Mouse (Mus musculus) testis, postnatal 14 days (tissue): ENCODE data around the gene Bcan.
A peak's percentile ranks its signal among the peaks of the same experiment; 100 is the strongest.

ENCODE experiments used
- DNase-seq: peaks from one replicate; pipeline ENCODE4 v3.0.0; 2021; ENCODE audit warnings: low spot score

The Bcan gene

DNA sequence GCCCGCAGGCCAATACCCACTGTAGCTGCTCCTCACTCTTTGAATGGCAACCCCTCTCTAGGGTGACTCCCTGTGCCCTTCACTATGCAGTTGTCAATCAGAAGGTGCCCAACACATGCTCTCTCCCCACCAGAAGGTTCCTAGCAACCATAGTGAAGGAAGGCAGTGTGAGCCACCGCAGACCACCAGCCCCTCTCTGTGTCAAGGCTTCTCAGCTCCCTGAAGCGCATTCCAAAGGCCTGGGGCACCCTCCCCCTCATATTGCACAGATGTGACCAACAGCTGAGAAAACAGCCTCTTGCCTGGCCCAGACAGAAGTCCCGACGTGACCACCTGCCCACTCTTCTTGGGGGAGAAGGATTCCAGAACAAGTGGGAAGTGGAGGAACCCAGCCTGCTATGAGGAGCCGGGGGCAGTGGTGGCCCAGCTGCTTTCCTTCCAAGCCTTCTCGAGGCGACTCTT, 27.8 kb downstream of the Bcan start:
- no peak for DNase-seq

DNA sequence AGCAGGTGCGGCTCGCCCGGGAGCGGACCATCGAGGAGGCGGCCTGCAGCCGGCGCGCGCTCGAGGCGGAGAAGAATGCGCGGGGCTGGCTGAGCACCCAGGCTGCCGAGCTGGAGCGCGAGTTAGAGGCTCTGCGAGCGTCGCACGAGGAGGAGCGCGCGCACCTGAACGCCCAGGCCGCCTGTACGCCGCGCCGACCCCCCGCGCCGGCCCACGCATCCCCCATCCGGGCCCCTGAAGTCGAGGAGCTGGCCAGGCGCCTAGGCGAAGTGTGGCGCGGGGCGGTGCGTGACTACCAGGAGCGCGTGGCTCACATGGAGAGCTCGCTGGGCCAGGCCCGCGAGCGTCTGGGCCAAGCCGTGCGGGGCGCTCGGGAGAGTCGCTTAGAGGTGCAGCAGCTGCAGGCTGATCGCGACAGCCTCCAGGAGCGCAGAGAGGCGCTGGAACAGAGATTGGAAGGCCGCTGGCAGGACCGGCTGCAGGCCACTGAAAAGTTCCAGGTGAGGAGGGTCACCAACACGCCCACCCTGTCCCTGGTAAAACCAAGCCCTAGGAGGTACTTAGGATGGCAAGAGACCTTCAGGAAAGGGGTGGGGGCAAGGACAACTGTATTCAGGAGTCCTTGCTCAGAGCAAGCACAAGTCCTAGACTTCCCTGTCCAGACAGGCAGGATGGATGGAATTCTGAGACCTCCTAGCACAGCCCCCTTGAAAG, 28.4 kb downstream of the Bcan start:
- DNase-seq: peak; percentile 53

GRCm38 (mm10) chr3:87970939-87971488, 29.0 kb downstream of the Bcan start, which contains the start of gene Nes:
Gene Nes, plus strand, starts transcription at chr3:87971078.
- DNase-seq: peak; percentile 64

DNA sequence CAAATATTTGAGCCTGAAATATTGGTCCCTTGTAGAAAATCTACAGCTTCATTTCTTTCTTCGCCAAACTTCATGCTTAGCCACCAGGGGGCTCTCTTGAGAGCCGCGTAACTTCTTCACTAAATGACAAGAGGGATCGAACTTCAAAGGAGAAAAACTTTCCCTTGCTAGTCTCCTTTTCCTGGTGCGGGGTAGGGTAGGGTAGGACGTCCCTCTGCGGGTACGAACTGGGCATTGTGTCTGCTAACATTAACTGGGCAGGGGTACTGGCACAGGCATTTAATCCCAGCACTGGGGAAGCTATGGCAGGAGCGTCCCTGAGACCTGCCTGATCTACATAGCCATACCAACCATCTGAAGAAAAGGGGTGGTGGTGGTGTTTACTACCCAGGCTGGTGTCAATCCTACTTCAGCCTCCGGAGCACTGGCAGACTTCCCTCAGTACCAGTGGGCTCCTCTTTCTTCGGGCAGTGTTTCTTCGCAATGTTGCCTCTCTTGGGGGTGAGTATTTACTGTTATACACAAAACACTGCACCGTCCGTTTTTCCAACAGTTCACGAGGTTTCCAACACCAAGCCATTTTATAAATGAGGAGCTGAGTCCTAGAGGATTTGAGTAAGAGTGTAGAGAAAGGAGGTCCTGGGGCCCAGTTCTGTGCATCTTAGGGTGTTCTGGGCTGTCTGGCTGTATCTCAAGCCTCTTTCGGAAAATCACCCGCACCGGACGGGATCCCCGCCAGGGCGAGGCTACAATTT, 29.7 kb downstream of the Bcan start:
- no peak for DNase-seq

DNA sequence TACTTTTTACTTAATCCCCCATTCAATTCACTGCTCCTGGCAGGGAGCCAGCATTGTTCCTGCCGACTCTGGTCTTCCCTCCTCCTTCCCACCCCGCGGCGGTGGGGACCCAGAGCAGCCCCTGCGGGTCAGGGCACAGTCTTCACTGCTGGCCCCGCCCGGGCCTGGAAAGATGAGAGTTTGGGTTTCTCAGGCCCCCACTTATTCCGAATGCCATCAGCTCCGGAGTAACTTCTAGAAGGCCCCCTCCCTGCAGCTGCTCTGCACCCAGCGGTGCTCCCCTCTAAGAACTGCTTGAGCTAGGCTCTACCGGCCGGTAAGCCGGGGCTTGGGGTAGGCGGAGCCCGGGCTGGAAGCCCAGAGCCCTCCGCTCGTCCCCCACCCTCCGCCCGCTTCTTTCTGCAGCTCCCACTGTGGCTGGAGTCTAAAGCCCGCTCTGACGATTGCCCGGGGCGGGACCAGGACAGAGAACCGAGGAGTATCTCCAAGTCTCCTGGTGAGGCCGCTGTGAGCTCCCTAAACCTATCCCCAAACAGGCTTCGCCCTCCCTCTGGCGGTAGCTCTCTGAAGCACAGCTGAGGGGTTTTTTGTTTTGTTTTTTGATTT, 39.3 kb downstream of the Bcan start:
- peak; percentile 85 for DNase-seq

DNA sequence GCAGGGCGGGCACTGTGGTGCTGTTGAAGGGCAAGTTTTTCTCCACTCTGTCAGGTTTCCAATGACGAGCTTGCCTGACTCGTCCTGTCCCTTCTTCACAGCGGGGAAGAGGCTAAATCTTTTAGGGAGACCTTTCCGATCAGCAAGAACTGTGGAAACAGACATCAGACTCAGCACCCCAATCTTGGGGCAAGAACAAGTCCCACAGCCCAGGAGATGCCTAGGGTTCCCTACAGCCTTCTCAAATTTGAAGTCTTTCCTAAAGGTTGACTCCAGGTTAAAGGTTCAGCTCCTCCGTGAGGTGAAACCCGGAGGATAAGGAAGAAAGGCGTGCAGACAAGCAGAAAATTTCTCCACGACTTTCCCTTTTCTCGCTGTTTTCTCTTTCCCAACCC, 39.8 kb downstream of the Bcan start:
- no peak for DNase-seq

- DNase-seq: no peak
Measured at GRCm38 (mm10) chr3:87959371-87959770, 40.7 kb downstream of the Bcan start.

GRCm38 (mm10) chr3:87958967-87959366, 41.1 kb downstream of the Bcan start:
- DNase-seq: no peak

GRCm38 (mm10) chr3:87958476-87958875, 41.6 kb downstream of the Bcan start:
- DNase-seq: no peak

DNA sequence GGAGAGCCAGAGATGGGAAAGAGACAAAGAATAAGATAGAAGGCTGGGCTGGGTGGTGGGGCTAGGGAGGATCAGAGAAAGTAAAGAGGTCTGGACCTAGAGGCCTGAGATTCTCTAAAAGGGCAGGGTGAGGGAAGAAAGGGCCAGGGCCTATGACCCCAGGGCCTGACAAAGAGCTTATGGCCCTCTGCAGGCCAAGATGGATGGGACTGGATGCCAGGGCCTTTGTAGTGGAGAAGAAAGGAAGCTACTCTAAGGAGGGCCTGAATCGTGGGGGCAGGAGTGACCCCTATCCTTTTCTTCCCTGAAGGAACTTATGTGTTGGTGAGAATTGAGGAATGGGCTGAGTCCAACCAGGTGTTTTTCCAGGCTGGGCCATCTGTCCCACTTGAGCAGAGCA, 42.0 kb downstream of the Bcan start:
- DNase-seq: no peak

DNA sequence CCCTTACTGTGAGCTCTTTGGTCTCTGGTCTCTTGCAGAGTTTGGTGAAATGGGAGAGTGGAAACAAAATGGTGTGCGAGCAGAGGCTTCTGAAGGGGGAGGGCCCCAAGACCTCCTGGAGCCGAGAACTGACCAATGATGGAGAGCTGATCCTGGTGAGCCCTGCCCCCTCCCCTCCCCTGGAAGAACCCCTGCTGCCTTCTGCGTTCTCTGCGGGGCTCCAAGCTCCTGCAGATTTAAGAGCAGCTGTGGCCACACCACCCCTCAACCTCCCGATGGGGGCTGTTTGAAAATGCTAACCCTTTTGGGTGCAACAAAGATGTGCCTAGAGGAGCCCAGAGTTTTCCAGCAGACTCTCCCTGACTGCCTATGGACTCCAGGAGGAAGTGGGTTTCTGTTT, 47.6 kb downstream of the Bcan start:
- no peak for DNase-seq

DNA sequence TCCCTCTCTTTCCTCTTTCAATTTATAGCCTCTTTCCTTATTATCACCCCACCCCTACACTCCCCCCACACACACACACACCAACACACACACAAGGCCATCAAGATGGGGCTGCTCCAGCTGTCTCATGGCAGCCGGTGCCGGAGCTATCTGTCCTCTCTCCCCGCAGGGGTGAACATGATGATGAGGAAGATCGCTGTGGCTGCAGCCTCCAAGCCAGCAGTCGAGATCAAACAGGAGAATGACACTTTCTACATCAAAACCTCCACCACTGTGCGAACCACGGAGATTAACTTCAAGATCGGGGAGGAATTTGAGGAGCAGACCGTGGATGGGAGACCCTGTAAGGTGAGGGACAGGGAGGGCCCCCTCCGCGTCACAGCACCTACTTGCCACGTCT, 48.1 kb downstream of the Bcan start:
- DNase-seq: no peak

- no peak for DNase-seq
Measured at GRCm38 (mm10) chr3:87949955-87950515, 50.0 kb downstream of the Bcan start.

DNA sequence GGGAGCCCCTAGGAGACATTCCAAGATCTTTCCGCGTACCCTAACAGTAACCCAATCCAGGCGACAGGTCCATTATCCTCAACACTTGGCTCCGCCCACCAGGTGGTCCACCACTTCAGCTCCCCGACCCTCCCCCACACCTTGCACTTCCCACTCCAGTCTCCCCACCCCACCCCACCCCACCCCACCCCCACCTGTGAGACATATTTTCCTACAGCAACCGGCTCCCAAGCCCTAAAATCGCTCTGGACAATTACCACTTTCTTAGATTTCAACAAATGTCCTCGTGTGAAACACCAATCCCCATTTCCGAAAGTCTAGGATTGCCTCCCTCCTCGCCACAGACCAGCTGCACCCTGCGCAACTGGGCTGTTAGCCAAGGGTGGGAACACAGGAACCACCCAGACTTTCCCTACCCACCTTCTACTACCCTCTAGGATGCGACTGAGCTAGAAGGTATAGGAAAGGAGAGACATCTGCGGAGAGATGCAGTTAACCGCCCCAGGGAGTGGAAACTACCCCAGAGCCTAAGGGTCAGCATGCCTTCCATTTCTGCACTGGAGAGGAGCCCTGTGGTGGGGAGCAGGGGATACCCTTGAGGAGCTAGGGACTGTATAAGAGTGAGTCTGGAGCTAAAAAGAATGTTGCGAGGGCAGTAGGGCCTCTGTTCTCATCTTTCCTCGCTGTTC, 50.6 kb downstream of the Bcan start:
- DNase-seq: no peak

DNA sequence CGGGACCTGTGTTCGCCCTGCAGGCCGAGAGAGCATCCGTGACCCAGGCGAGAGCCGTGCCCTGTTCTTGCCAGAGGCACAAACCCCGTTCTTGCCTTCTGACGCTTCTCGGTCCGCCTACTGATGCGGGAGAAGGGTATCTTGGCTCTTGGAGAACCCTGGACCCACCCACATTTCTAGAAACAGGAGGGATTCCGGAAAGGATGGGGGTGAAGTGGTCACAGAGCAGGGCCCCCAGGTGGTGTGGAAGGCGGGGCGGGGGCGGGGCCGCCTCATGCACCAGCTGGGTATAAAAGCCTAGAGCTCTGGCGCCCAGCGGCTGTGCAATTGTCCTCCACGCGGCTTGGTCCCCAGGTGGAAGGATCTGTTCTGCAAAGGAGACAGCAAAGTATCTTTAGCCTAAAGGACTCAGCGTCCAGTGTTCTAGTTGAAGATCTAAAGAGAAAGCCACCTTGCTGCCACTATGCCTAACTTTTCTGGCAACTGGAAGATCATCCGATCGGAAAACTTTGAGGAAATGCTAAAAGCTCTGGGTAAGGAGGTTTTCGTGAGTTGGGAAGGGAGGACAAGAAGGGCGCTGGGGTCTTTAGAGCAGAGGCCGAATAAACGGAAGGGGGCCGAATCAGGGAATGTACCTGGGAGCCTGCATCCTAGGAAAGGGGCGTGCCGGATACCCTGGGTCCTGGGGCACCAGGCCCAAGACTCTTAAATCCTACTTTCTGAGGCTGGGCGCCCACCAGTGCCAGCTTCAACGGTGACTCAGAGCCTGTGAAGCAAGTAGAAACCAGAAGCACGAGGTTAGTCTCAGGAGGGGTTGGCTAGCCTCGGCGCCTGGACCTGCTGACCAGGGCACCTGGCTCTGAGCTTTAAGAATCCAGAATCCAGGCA, 51.4 kb downstream of the Bcan start, which contains the start of gene Crabp2:
Gene Crabp2 (plus strand): TSS at position 289 of the 888 bp plus-strand sequence.
- no peak for DNase-seq

DNA sequence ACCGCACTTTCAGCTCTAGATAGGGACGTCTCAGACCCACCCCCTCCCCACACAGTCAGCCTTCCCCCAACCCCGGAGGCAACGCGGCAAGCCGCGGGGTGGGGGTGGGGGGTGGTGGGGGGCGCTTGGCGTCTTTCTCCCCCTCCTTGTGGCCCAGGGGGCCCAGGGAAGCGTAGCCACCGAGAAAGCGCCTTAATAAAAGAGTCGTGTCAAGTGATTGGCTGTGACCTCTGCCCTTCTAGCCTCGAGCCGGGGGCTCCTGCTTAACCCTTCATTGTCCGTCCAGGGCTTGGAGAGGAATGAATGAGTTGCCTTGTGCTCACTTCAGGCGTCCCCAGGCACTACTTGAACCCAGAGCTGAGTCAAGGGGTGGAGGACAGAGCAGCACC, 52.2 kb downstream of the Bcan start:
- DNase-seq: no peak

GRCm38 (mm10) chr3:87947056-87947810, 52.8 kb downstream of the Bcan start:
- DNase-seq: no peak

GRCm38 (mm10) chr3:87946541-87946860, 53.5 kb downstream of the Bcan start:
- no peak for DNase-seq

DNA sequence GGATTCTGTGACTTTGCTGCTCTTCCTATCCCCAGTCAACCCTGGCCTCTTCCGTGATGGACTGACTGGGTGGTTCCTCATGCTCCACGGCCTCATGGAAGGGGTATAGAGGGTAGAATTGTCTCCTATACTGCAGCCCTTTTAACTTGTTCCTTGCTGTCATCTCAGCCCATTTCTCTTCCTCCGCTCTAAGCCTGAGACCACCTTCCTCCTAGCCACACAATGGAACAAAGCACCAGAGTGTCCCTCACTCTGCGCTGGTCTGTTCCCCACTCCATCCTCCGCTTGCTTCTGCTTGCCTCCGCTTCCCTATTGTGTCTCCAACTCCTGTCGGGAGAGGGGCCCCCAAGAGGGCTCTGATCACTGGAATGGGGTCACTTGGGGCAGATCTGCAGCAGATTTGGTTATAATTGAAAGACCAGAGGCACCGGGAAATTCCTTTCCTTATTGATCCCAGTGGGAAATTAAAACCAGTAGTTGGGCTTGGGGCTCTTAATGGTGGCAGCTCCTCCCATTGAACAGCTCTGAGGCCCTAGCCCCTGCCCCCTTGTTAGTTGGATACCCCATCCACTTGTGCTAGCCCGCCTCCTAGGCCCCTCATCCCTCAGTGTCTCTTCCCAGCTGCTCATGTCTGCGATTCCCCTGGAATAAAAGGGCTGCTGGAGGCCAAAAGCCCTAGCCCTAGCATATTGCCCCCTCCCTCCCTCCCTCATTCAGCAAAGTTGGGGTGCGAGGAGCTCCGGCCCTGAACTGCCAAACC, 54.1 kb downstream of the Bcan start:
- no peak for DNase-seq
